24 mouse cellular contexts compared by ENCODE assay signal in the genomic region with DNA sequence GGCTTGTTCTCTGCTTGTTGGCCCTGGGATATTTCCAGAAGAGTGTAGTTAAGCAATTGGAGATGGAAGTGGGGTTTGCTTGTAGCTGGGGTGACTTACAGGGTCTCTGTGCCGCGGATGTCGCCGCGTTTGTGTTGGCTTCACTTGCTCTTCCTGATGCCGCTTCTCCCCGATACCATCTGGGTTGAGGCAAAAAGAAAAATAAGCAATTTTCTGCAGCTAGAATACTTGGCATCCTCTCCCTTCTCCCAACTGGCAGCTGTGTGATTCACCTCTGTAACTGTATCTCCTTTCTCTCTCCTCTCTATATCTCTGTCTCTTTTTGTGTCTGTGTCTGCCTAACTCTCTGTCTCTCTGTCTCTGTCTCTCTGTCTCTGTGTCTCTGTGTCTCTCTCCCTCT. TPM values are rescaled to one million over a fixed set of nuclear protein-coding genes. Genes with fewer than 3 reads are reported as not detected.
DNase-seq lines count a peak whose midpoint lies in the region; ATAC-seq and TF ChIP-seq lines count a peak whose summit lies in the region.
"Had no signal": no experiment of that assay in that cellular context is flagged by ENCODE, and none has a peak within 500 bp of the region (broad histone marks: within the 10 kb centered on the region; RNA-seq: fewer than 3 reads in every experiment).

No protein-coding gene starts in this region.

- no peak overlapping the region for H3ac ChIP-seq in myocyte (ENCODE audit: control insufficient read depth, insufficient read length)

- H3K9me3 ChIP-seq in liver, embryonic 12.5 days (replicated peaks): peaks cover under 1% of the 10 kb centered on the region
- H3K9me3 ChIP-seq: embryonic facial prominence, embryonic 13.5 days; embryonic facial prominence, embryonic 15.5 days; forebrain, embryonic 12.5 days; G1E had no signal

- peak overlapping the region; percentile 17; the same call in 1 of the 2 replicates for H3K4me3 ChIP-seq in layer of hippocampus, adult 2 months
- no peak overlapping the region for H3K4me3 ChIP-seq in myocyte
- no peak overlapping the region for H3K4me3 ChIP-seq in liver, embryonic 12.5 days
- H3K4me3 ChIP-seq: embryonic facial prominence, embryonic 13.5 days; embryonic facial prominence, embryonic 15.5 days; erythroblast, embryonic 14.5 days; forebrain, embryonic 10.5 days; forebrain, embryonic 12.5 days had no signal

- peak overlapping the region; percentile 55; the same call in 1 of the 2 replicates for H3K27ac ChIP-seq in layer of hippocampus, adult 2 months
- H3K27ac ChIP-seq in liver, embryonic 12.5 days: no peak overlapping the region
- H3K27ac ChIP-seq: embryonic facial prominence, embryonic 13.5 days; embryonic facial prominence, embryonic 15.5 days; forebrain, embryonic 10.5 days; forebrain, embryonic 12.5 days had no signal

- no peak for TF ChIP-seq CTCF in layer of hippocampus, adult 2 months (conservative IDR thresholded peaks at IDR 0.05)

- peak overlapping the region; percentile 38 for H3K4me2 ChIP-seq in myocyte (ENCODE audit: low read depth)
- H3K4me2 ChIP-seq in liver, embryonic 12.5 days: no peak overlapping the region
- H3K4me2 ChIP-seq: embryonic facial prominence, embryonic 13.5 days; embryonic facial prominence, embryonic 15.5 days; forebrain, embryonic 12.5 days had no signal

- no peaks in the 10 kb centered on the region for H3K4me1 ChIP-seq in liver, embryonic 12.5 days
- H3K4me1 ChIP-seq: forebrain, embryonic 12.5 days had no signal

- no peak for DNase-seq in frontal cortex, postnatal 10 days (ENCODE audit: low spot score in 2 of 2)
- DNase-seq in layer of hippocampus, adult 2 months (ENCODE audit: low spot score in 2 of 2): no peak
- no peak for DNase-seq in layer of hippocampus, adult 8-10 months (ENCODE audit: low spot score in 2 of 2)
- DNase-seq in NIH3T3 (ENCODE audit: low read depth): peak; percentile 68
- no peak for DNase-seq in embryo, embryonic 11 days
- DNase-seq: adrenal gland, adult 2 months; adrenal gland, postnatal 10 days; adrenal gland, postnatal 25 days; cerebellum, adult 11-12 months; cerebellum, adult 2 months; cerebellum, adult 9-10 months; cerebellum, postnatal 10 days; cerebellum, postnatal 25 days had no signal

- no peak for TF ChIP-seq POLR2A in myocyte (IDR thresholded peaks at IDR 0.05; ENCODE audit: insufficient read length, low read depth)

- H3K36me3 ChIP-seq in myocyte (ENCODE audit: control insufficient read depth, insufficient read depth): no peaks in the 10 kb centered on the region
- no peaks in the 10 kb centered on the region for H3K36me3 ChIP-seq in liver, embryonic 12.5 days
- H3K36me3 ChIP-seq: embryonic facial prominence, embryonic 13.5 days; embryonic facial prominence, embryonic 15.5 days; forebrain, embryonic 10.5 days; forebrain, embryonic 12.5 days; G1E had no signal

- H3K27me3 ChIP-seq in myocyte (ENCODE audit: control insufficient read depth, insufficient read depth, insufficient read length): no peaks in the 10 kb centered on the region
- H3K27me3 ChIP-seq in liver, embryonic 12.5 days (replicated peaks): peaks cover 17% of the 10 kb centered on the region; the same call in 1 of the 2 replicates

- peak; percentile 29; the same call in 1 of the 2 replicates for ATAC-seq in frontal cortex, adult (ENCODE audit: low TSS enrichment)
- ATAC-seq in liver, embryonic 12.5 days: no peak
- ATAC-seq: forebrain, embryonic 14.5 days; forebrain, embryonic 16.5 days had no signal

- 69% methylated on average over 7 of the region's 7 CpGs for WGBS in liver, embryonic 12.5 days (ENCODE audit: insufficient replicate concordance)

- no peak overlapping the region for H3K9ac ChIP-seq in liver, embryonic 12.5 days
- H3K9ac ChIP-seq: embryonic facial prominence, embryonic 13.5 days; embryonic facial prominence, embryonic 15.5 days; forebrain, embryonic 12.5 days had no signal

- H3K79me2 ChIP-seq in myocyte (ENCODE audit: control insufficient read depth, insufficient read depth): no peaks in the 10 kb centered on the region

TF ChIP-seq in myocyte, 11 proteins besides CTCF, POLR2A, EP300 and RAD21:
- TF ChIP-seq MYOG (IDR thresholded peaks at IDR 0.05; ENCODE audit: control insufficient read depth in 1 of 3, insufficient read depth in 1 of 3, insufficient read length in 2 of 3, low read depth in 2 of 3): no peak
- TF ChIP-seq SRF (IDR thresholded peaks at IDR 0.05; ENCODE audit: control insufficient read depth, insufficient read length, low read depth): no peak
- no peak for TF ChIP-seq POLR2AphosphoS2 (IDR thresholded peaks at IDR 0.05; ENCODE audit: insufficient read length, low read depth)
- no peak for TF ChIP-seq TCF3 (IDR thresholded peaks at IDR 0.05; ENCODE audit: insufficient read length, low read depth)
- no peak for TF ChIP-seq REST (IDR thresholded peaks at IDR 0.05; ENCODE audit: insufficient read depth, insufficient read length)
- no peak for TF ChIP-seq MAX (IDR thresholded peaks at IDR 0.05; ENCODE audit: low read depth)
- no peak for TF ChIP-seq MYOD1 (IDR thresholded peaks at IDR 0.05; ENCODE audit: control insufficient read depth in 1 of 3, insufficient read length in 2 of 3, low read depth in 2 of 3)

RNA-seq across cellular contexts. Expression of gene Cfap298, which starts 41.9 kb away (rescaled TPM):
- 10 to 100 TPM; 34.0 to 43.7 TPM for total RNA-seq in layer of hippocampus, adult 2 months (2021)
- 10 to 100 TPM; 37.6 to 47.0 (median 41.7) TPM for total RNA-seq in layer of hippocampus, adult 8-10 months (2022)
- 21.9 TPM for polyA plus RNA-seq in myocyte (2012; fragmentation: generic; extraction: Trizol)
- polyA plus RNA-seq in liver, embryonic 12.5 days (2016; fragmentation: Nextera tagmentation; extraction: Ambion mirVana): 41.4 and 44.0 TPM in 2 replicates
